Mouse (Mus musculus) intestine, embryonic 15.5 days (tissue): ENCODE measurements around the gene Kxd1. TPM values are rescaled to one million over a fixed set of nuclear protein-coding genes. Genes with fewer than 3 reads are reported as not detected.

Experiments used
- ATAC-seq: fragments of 200-750 bp; cut with Nextera tagmentation; 2 replicates; pipeline ENCODE4 v1.8.0; 2017; ENCODE audit warnings: moderate TSS enrichment, moderate library complexity
- H3K27ac ChIP-seq: fragments of 300-500 bp; sonication (generic); 2 replicates; pipeline ENCODE4 v1.5.1; 2015; ENCODE audit warnings: mild to moderate bottlenecking, inconsistent platforms
- H3K27me3 ChIP-seq: fragments of 300-500 bp; sonication (generic); replicated peaks from 2 replicates; pipeline ENCODE4 v1.6.1; 2015; ENCODE audit warnings: inconsistent platforms
- H3K36me3 ChIP-seq: fragments of 300-500 bp; sonication (generic); 2 replicates; pipeline ENCODE4 v1.6.1; 2015; ENCODE audit warnings: inconsistent platforms
- H3K4me1 ChIP-seq: fragments of 300-500 bp; sonication (generic); replicated peaks from 2 replicates; pipeline ENCODE4 v1.6.1; 2015; ENCODE audit warnings: inconsistent platforms
- H3K4me2 ChIP-seq: fragments of 300-500 bp; sonication (generic); replicated peaks from 2 replicates; pipeline ENCODE4 v1.6.1; 2015; ENCODE audit warnings: mild to moderate bottlenecking, inconsistent platforms
- H3K4me3 ChIP-seq: fragments of 300-500 bp; sonication (generic); replicated peaks from 2 replicates; pipeline ENCODE4 v1.5.1; 2015; ENCODE audit warnings: inconsistent platforms
- H3K9ac ChIP-seq: fragments of 300-500 bp; sonication (generic); 2 replicates; pipeline ENCODE4 v1.6.1; 2015; ENCODE audit warnings: inconsistent platforms
- H3K9me3 ChIP-seq: fragments of 300-500 bp; sonication (generic); 2 replicates; pipeline ENCODE4 v1.6.1; 2016; ENCODE audit warnings: inconsistent platforms
- WGBS: fragments of 180-500 bp; shearing (Covaris S2); methylation state at CpG from one replicate; pipeline ENCODE4 v1.1.7; 2015; 5-methylcytosine and 5-hydroxymethylcytosine counted together
- polyA plus RNA-seq: library from polyadenylated mRNA; unstranded; fragments of >200 nt; fragmentation: Nextera tagmentation; extraction: Ambion mirVana; gene quantifications from 2 replicates; pipeline ENCODE4 v1.2.1, GENCODE M21; 2015

Kxd1 gene
- polyA plus RNA-seq, 1 experiment from 2014 or later, result 60.5 TPM

DNA sequence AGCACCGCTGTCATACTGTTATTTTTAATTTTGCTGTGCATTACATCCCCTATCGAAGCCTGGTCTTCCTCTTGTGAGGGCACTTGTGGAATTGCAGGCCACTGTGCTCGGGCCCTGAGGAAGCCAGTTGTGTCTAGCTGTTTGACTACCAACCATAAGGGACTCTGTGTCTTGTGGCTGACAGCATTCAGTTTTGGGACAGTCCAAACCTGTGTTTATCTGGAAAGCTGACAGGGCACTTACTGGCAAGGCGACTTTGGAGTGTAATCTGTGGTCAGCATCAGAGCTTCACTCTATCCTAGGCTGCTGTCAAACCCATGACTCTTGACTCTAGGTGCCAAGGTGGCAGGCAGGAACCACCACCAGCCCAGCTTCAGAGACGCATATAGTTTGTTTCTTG, 13.3 kb upstream of the Kxd1 start:
- Histone ChIP-seq H3K27ac (no peak overlapping the region), H3K4me3 (peak overlapping the region; percentile 79), H3K4me1 (peaks cover 32% of the 10 kb centered on the region), H3K4me2 (peak overlapping the region; percentile 97), H3K9ac (no peak overlapping the region; the same call in 1 of the 2 replicates), H3K36me3 (no peaks in the 10 kb centered on the region), H3K9me3 (no peaks in the 10 kb centered on the region), H3K27me3 (no peaks in the 10 kb centered on the region)
- ATAC-seq, result no peak
- WGBS, result 76% methylated on average over 5 of the region's 5 CpGs

DNA sequence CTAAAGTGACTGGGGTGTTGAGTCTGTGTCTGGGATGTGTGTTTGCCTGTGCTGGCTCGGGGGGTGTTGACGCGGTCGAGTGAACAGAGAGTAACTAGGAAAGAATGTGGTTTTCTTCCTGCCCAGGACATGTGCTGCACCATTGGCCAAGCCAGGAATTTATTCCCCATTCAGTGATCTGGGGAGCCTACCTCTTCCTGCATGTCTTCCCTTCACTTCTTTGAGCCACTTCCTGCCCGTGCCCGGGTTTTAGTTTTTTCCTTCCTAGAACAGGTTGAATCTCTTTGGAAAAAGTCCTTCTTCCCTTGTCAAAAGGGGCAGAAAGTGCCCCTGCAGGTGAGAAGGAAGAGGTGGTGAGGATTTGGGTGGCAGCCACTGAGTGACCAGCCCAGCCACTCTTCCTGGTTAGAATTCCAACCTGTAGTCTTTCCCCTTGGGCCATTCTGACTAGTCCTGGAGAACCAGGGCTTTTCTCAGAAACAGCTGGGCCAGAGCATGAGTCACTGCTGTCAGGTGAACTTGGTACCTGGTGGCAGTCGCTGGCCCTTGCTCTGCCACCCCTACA, 12.8 kb upstream of the Kxd1 start:
- no peak for ATAC-seq
- peak overlapping the region; percentile 54 for H3K27ac ChIP-seq
- peak overlapping the region; percentile 87 for H3K9ac ChIP-seq
- H3K9me3 ChIP-seq, result no peaks in the 10 kb centered on the region
- no peaks in the 10 kb centered on the region for H3K27me3 ChIP-seq
- WGBS, result 35% methylated on average over 7 of the region's 7 CpGs
- peaks cover 32% of the 10 kb centered on the region for H3K4me1 ChIP-seq
- H3K4me2 ChIP-seq, result peak overlapping the region; percentile 97
- H3K36me3 ChIP-seq, result 0 out of 2 replicates have a peak, but pooled peaks cover 3% of the 10 kb centered on the region
- peak overlapping the region; percentile 79 for H3K4me3 ChIP-seq

DNA sequence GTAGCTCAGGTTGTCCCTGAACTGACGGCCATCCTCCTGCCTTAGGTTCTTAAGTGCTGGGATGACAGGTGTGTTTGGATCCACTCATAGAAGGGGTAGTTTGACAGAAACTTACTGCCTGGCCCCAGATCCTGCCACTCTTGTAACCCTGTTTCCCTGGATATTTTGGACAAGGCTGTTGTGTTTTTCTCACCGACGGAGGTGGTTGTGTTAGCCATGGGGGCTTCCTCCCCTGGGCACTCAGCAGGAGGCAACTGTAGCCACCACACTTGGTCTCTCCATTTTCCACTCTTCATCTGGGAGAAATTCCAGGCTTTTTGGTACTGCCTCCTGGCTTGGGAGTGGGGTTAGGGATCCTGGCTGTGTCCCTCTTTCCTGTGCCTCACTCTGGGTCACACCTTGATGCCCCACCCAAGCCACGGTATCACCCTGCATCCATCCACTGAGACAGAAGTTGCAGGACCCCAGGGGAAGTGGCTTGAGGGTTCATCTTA, 12.3 kb upstream of the Kxd1 start:
- no peaks in the 10 kb centered on the region for H3K9me3 ChIP-seq
- peak overlapping the region; percentile 87 for H3K9ac ChIP-seq
- peak overlapping the region; percentile 90 for H3K27ac ChIP-seq
- 10% methylated on average over 4 of the region's 4 CpGs for WGBS
- H3K4me1 ChIP-seq, result peaks cover 32% of the 10 kb centered on the region
- 0 out of 2 replicates have a peak, but pooled peaks cover 5% of the 10 kb centered on the region for H3K36me3 ChIP-seq
- peak overlapping the region; percentile 79 for H3K4me3 ChIP-seq
- H3K4me2 ChIP-seq, result peak overlapping the region; percentile 97
- H3K27me3 ChIP-seq, result no peaks in the 10 kb centered on the region
- no peak for ATAC-seq

DNA sequence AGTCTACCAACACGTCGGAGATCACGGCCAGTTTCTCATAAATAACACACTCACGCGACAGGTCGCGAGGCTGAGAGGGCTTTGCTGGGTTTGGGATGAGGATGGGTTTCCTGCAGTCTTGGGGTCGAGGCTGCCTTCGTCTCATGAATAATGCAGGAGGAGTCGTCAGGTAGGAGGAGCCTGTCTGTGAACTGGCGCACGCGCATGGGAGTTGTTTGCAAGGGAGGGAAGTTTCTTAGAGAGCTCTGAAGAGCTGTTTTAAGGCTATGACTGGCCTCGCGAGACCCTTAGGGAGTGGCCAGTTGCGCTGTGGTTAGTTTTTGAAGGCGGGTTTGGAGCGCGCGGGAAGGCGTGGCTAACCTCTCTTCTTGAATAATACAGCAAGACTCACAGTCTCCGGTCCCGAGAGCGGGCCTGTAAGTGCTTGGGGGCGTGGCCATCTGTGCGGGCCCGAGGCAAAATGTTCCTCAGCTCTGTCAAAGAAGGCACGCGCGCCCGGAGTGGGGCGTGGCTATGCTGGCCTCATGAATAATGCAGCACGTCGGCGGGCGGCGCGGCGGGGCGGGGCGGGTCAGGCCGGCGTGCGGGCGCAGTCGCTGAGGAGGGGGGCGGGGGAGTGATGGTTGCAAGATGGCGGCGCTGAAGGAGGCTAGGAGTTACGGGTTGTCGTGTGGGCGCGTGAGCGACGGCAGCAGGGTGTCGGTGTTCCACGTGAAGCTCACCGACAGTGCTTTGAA, 11.5 kb upstream of the Kxd1 start, which contains the start of gene Ell:
Gene Ell (plus strand): TSS at position 381 of the 737 bp plus-strand sequence.
- Histone ChIP-seq H3K4me2 (peak within 1 kb of the TSS; percentile 97), H3K4me3 (peak within 1 kb of the TSS; percentile 79), H3K27me3 (no peaks in the 10 kb centered on the region), H3K36me3 (peaks cover 13% of the 10 kb centered on the region; the same call in 1 of the 2 replicates), H3K4me1 (peaks cover 30% of the 10 kb centered on the region), H3K27ac (peak within 1 kb of the TSS; percentile 90), H3K9me3 (no peaks in the 10 kb centered on the region), H3K9ac (peak within 1 kb of the TSS; percentile 87)
- under 1% methylated on average over 58 of the region's 58 CpGs for WGBS
- peak; percentile 93 for ATAC-seq

DNA sequence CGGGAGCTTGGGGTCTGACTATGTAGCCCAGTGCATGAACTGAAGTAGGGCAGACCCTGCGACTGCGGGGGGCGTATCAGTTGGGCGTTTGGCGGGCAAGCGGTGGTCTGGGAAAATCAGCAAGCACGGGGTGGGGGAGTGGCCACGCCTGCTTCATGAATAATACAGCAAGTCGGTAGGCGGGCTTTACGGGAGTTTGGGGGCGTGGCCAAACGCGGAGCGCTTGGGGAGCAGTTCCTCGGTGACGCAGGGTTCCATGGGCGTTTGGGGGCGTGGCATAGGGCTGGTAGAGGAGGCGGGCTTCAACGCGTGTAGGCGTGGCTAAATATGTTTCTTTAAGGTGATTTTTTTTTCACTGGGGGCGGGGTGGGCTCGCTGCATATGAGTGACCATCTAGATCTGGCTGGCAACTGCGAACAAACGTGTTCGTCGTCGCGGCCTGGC, 10.9 kb upstream of the Kxd1 start:
- Histone ChIP-seq H3K36me3 (peaks cover 16% of the 10 kb centered on the region), H3K4me1 (peaks cover 25% of the 10 kb centered on the region), H3K4me2 (peak overlapping the region; percentile 97), H3K4me3 (peak overlapping the region; percentile 79), H3K9ac (peak overlapping the region; percentile 87), H3K9me3 (no peaks in the 10 kb centered on the region), H3K27ac (peak overlapping the region; percentile 90), H3K27me3 (no peaks in the 10 kb centered on the region)
- under 1% methylated on average over 32 of the region's 32 CpGs for WGBS
- ATAC-seq, result peak; percentile 80

DNA sequence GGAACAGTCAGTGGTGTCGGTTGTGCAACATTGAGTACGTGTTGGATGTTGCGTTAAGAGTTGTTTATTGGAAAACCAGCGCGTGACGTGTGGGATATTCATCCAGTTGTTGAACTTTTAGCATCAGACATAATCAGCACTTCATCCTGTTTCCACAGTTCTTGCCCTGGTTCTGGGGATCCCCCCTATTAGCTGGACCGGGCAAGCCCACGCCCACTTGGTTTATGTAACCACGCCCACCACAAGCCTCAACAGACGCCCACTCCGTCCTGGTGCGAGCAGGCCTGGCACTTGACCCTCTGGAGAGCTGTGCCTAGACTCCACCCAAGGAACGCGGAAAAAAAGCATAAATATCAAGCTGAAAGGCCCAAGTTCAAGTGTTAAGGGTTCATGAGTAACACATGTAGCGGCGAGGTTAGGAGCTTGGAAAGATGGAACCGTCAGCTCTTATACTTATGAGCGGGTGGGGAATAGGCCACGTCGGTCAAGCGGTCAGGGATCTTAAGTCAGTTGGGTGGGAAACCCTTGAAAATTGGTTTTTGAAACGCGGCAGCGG, 10.3 kb upstream of the Kxd1 start:
- peaks cover 22% of the 10 kb centered on the region for H3K4me1 ChIP-seq
- peak overlapping the region; percentile 97 for H3K4me2 ChIP-seq
- H3K36me3 ChIP-seq, result peaks cover 19% of the 10 kb centered on the region
- no peaks in the 10 kb centered on the region for H3K9me3 ChIP-seq
- H3K27ac ChIP-seq, result peak overlapping the region; percentile 87
- H3K9ac ChIP-seq, result peak overlapping the region; percentile 87
- ATAC-seq, result peak; percentile 29
- H3K4me3 ChIP-seq, result peak overlapping the region; percentile 79
- H3K27me3 ChIP-seq, result no peaks in the 10 kb centered on the region
- 11% methylated on average over 24 of the region's 24 CpGs for WGBS

DNA sequence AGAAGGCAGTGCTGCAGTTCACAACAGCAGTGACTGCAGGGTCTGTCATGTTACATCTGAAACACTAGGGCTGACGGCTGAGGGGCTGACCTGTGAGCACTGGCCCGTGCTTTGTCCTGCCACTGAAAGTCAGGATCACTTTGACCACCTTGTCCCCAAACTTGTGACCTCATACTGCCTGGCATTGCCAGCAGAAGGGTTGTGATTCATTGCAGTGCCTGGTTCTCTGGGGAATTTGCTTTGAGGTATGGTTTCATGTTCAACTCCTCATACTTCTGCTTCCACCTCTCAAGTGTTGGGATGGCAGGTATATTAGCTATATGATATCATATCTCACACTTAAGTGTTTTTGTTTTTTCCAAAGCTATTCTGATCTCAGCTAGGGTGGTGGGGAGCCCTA, 7.9 kb upstream of the Kxd1 start:
- H3K4me2 ChIP-seq, result no peak overlapping the region
- WGBS, result 86% methylated on average over 2 of the region's 2 CpGs
- no peaks in the 10 kb centered on the region for H3K27me3 ChIP-seq
- peaks cover 12% of the 10 kb centered on the region for H3K4me1 ChIP-seq
- H3K36me3 ChIP-seq, result peaks cover 43% of the 10 kb centered on the region
- H3K4me3 ChIP-seq, result no peak overlapping the region
- no peaks in the 10 kb centered on the region for H3K9me3 ChIP-seq
- no peak for ATAC-seq
- H3K9ac ChIP-seq, result no peak overlapping the region
- H3K27ac ChIP-seq, result no peak overlapping the region

DNA sequence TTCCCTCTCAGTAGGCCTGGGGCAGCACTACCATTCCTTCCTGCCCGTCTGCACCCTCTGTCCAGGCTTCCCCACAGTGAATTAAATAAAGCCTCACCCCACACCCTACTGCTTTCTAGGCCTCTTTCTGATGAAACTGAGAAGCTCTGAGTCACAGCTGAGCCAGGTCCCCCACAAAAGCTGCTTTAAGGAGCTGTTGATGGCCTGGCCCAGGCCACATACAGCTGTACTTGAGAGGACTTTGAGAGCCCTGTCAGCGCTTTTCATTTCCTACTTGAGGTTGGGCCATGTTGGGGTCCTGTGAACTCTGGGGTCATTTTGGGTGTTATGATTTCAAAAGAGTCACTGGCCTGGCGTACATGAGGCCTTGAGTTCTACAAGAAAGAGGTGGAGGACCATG, 7.5 kb upstream of the Kxd1 start:
- 92% methylated on average over 3 of the region's 3 CpGs for WGBS
- Histone ChIP-seq H3K9me3 (no peaks in the 10 kb centered on the region), H3K4me1 (peaks cover 7% of the 10 kb centered on the region), H3K36me3 (peaks cover 45% of the 10 kb centered on the region), H3K4me2 (no peak overlapping the region), H3K9ac (no peak overlapping the region), H3K27ac (no peak overlapping the region), H3K27me3 (no peaks in the 10 kb centered on the region), H3K4me3 (no peak overlapping the region)
- ATAC-seq, result no peak

DNA sequence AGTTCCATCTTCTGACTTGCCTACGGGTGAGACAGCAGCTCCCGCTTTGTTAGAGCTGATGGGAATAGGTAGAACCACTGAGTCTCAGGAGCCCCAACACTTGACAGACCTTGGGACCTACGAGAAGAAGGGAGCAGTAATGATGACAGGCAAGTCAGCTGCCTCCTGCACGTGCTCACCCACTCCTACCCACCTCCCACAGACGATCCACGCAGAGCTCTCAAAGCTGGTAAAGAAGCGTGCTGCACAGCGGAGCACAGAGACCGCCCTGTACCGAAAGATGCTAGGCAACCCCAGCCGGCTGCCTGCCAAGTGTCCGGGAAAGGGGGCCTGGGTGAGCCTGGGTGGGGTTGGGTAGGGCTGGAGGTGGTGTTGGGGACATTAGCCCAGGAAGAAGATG, 6.5 kb upstream of the Kxd1 start:
- no peak overlapping the region for H3K9ac ChIP-seq
- no peaks in the 10 kb centered on the region for H3K27me3 ChIP-seq
- ATAC-seq, result no peak
- WGBS, result 93% methylated on average over 12 of the region's 12 CpGs
- no peak overlapping the region for H3K4me3 ChIP-seq
- no peaks in the 10 kb centered on the region for H3K9me3 ChIP-seq
- peaks cover 13% of the 10 kb centered on the region for H3K4me1 ChIP-seq
- no peak overlapping the region for H3K27ac ChIP-seq
- H3K36me3 ChIP-seq, result peaks cover 51% of the 10 kb centered on the region
- no peak overlapping the region for H3K4me2 ChIP-seq

DNA sequence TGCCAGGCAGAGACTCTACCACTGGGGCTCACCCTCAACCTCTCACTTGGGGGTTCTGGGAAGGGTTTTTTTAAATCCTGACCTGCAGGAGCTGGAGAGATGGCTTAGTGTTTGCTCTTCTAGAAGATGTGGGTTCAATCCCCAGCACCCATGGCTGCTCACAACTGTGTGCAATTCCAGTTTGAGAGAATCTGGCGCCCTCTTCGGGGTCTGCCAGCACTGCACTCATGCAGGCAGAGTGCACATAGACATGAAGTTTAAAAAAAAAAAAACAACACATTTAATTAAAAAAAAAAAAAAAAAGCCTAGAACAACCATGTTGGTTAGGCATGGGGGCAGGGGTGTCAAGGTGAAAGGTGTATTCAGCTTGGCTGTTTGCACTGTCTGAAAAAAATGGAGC, 2.6 kb upstream of the Kxd1 start:
- no peak for ATAC-seq
- Histone ChIP-seq H3K4me2 (no peak overlapping the region), H3K9me3 (no peaks in the 10 kb centered on the region), H3K9ac (no peak overlapping the region), H3K27ac (no peak overlapping the region), H3K27me3 (no peaks in the 10 kb centered on the region), H3K4me3 (no peak overlapping the region), H3K4me1 (peaks cover 20% of the 10 kb centered on the region), H3K36me3 (peaks cover 46% of the 10 kb centered on the region)
- 91% methylated on average over 2 of the region's 2 CpGs for WGBS

DNA sequence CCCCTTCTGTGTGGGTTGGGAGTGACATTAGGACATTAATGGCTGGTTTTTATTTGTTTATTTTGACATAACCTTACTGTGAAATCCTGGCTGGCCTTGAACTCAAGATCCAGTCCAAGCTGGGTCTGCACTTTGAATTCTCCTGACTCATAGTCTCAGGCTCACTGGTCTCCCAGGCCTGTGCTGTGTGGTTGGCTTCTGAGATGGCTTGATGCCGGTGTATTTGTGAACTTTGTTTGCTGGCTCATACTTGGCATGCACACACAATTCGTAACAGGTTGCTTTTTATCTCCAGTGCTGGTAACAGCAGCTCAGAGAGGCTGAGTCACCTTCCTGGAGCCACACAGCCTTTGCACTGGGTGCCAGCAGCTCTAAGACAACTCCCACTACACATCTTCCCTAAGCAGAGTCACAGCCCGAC, 2.0 kb upstream of the Kxd1 start:
- no peak overlapping the region for H3K4me3 ChIP-seq
- H3K4me1 ChIP-seq, result peaks cover 20% of the 10 kb centered on the region
- peak overlapping the region; percentile 59; the same call in 1 of the 2 replicates for H3K4me2 ChIP-seq
- ATAC-seq, result no peak
- no peak overlapping the region for H3K27ac ChIP-seq
- H3K27me3 ChIP-seq, result no peaks in the 10 kb centered on the region
- H3K9me3 ChIP-seq, result no peaks in the 10 kb centered on the region
- 94% methylated on average over 3 of the region's 3 CpGs for WGBS
- H3K9ac ChIP-seq, result no peak overlapping the region
- H3K36me3 ChIP-seq, result peaks cover 43% of the 10 kb centered on the region

DNA sequence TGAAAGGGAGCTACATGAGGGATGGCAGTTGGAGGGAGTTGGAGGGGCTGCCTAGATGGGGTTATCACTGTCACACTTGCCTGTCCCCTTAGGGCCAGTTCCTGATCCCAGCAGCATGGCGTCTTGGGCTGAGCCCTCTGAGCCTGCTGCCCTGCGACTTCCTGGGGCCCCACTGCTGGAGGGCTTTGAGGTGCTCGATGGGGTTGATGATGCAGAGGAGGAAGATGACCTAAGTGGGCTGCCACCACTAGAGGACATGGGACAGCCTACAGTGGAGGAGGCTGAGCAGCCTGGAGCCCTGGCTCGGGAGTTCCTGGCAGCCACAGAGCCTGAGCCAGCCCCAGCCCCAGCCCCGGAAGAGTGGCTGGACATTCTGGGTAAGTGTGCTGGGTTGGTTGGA, 1.5 kb upstream of the Kxd1 start:
- no peak overlapping the region for H3K4me3 ChIP-seq
- H3K4me2 ChIP-seq, result peak overlapping the region; percentile 59
- peaks cover 39% of the 10 kb centered on the region for H3K36me3 ChIP-seq
- H3K9ac ChIP-seq, result 0 out of 2 replicates have a peak overlapping the region, but pooled peaks have one; percentile 4
- WGBS, result 75% methylated on average over 5 of the region's 5 CpGs
- no peak for ATAC-seq
- no peaks in the 10 kb centered on the region for H3K9me3 ChIP-seq
- no peak overlapping the region for H3K27ac ChIP-seq
- no peaks in the 10 kb centered on the region for H3K27me3 ChIP-seq
- peaks cover 20% of the 10 kb centered on the region for H3K4me1 ChIP-seq
